Mouse (Mus musculus): ENCODE data around the gene Adra1b.

DNA sequence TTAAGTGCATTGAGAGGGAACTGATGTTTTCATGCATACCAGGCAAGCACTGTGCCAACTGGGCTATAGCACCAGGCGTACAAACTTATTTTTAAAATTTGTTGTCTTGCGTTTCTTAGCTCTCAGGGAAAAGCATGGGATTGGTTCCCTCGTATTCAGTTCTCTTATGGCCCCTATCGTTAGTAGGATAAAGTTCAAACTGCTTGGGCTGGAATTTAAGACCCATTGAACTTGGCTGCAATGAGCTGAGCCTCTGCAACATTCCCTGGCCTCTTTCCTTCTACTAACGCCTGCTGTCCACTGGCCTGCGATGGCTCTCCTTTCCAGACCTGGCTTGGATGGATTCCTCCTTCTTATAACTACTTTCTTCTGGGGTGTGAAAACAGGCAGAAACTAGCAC is 110.6 kb downstream of the Adra1b start:
- TF ChIP-seq TAL1 (IDR thresholded peaks at IDR 0.05; ENCODE audit: low read length) (no peak), GATA1 (IDR thresholded peaks at IDR 0.05; ENCODE audit: low read length) (no peak)
